Mouse (Mus musculus): Measurements from ENCODE around the gene Brd2.

The Brd2 gene

GRCm38 (mm10) chr17:34078148-34078547 is 44.3 kb downstream of the Brd2 start:
- DNase-seq: no peak

- peak; percentile 51 to 79 for DNase-seq
Observed at GRCm38 (mm10) chr17:34077549-34077948, 44.9 kb downstream of the Brd2 start.

- peak; percentile 41 to 85 for DNase-seq
Observed at GRCm38 (mm10) chr17:34075271-34075670, 47.2 kb downstream of the Brd2 start.

GRCm38 (mm10) chr17:34072091-34072490 is 50.3 kb downstream of the Brd2 start:
- no peak for DNase-seq

- DNase-seq: no peak
Observed at GRCm38 (mm10) chr17:34068864-34069263, 53.6 kb downstream of the Brd2 start.

Data from kidney, adult 8-10 months (tissue).